Mouse (Mus musculus) telencephalon, adult 2 months (tissue): ENCODE measurements around the gene Zfp566.
"Not testable (repeated sequence)": the region's sequence is repeated elsewhere in the genome, so short reads cannot be mapped to it uniquely, and the experiment has no call there.

Experiments used
- DNase-seq: peaks from one replicate; pipeline ENCODE4 v3.0.0-alpha.2; 2011; ENCODE audit warnings: low read depth, low spot score

Zfp566 gene

GRCm38 (mm10) chr7:30090092-30090969, at the start of gene Zfp566, which contains the start of gene Gm26920:
Zfp566 (minus strand) TSS chr7:30090527.
Gm26920 (minus strand) TSS chr7:30090410.
- DNase-seq, result peak; percentile 98

GRCm38 (mm10) chr7:30136826-30137225, 46.5 kb upstream of the Zfp566 start:
- no peak for DNase-seq

GRCm38 (mm10) chr7:30132396-30132795, 42.1 kb upstream of the Zfp566 start:
- no peak for DNase-seq

GRCm38 (mm10) chr7:30129900-30130299, 39.6 kb upstream of the Zfp566 start:
- DNase-seq, result no peak

GRCm38 (mm10) chr7:30122188-30122530, 31.8 kb upstream of the Zfp566 start:
- no peak for DNase-seq

GRCm38 (mm10) chr7:30121308-30122187, 31.2 kb upstream of the Zfp566 start, which contains the start of gene Zfp382:
Zfp382 (plus strand) TSS chr7:30121942.
- DNase-seq, result peak; percentile 79

- DNase-seq, result not testable (repeated sequence)
These were observed 27.6 kb upstream of the Zfp566 start for GRCm38 (mm10) chr7:30117935-30118334.

- DNase-seq, result no peak
These were observed 25.7 kb upstream of the Zfp566 start for GRCm38 (mm10) chr7:30116076-30116475.

- DNase-seq, result peak; percentile 85
These were observed 9.0 kb upstream of the Zfp566 start for GRCm38 (mm10) chr7:30099297-30099696.

- no peak for DNase-seq
These were observed 5.3 kb upstream of the Zfp566 start for GRCm38 (mm10) chr7:30095551-30096125.

GRCm38 (mm10) chr7:30094646-30095429, 4.5 kb upstream of the Zfp566 start, which contains the start of gene Zfp260:
Zfp260 (plus strand) TSS chr7:30094777.
- peak; percentile 97 for DNase-seq

GRCm38 (mm10) chr7:30093918-30094415, 3.6 kb upstream of the Zfp566 start:
- DNase-seq, result no peak

GRCm38 (mm10) chr7:30092666-30093065, 2.3 kb upstream of the Zfp566 start:
- no peak for DNase-seq

GRCm38 (mm10) chr7:30090970-30091585, 751 bp upstream of the Zfp566 start:
- DNase-seq, result no peak

- DNase-seq, result no peak
These were observed 922 bp downstream of the Zfp566 start for GRCm38 (mm10) chr7:30089405-30089804.

- no peak for DNase-seq
These were observed 3.8 kb downstream of the Zfp566 start for GRCm38 (mm10) chr7:30086524-30086923.

- peak; percentile 76 for DNase-seq
These were observed 17.9 kb downstream of the Zfp566 start, which contains the start of gene Zfp82 for GRCm38 (mm10) chr7:30072146-30073028. Zfp82 (minus strand) TSS chr7:30072900.

- DNase-seq, result no peak
These were observed 25.7 kb downstream of the Zfp566 start for GRCm38 (mm10) chr7:30064622-30065021.

- no peak for DNase-seq
These were observed 27.8 kb downstream of the Zfp566 start for GRCm38 (mm10) chr7:30062478-30062877.
